Mouse (Mus musculus) midbrain, embryonic 15.5 days (tissue): ENCODE results near the gene Gm20388. TPM values are rescaled to one million over a fixed set of nuclear protein-coding genes. Genes with fewer than 3 reads are reported as not detected.

ENCODE experiments used
- ATAC-seq: fragments of 200-750 bp; cut with Nextera tagmentation; replicated peaks from 2 replicates; pipeline ENCODE4 v1.8.0; 2017; ENCODE audit warnings: moderate TSS enrichment
- H3K27ac ChIP-seq: fragments of 300-500 bp; sonication (generic); 2 replicates; pipeline ENCODE4 v1.5.1; 2015; ENCODE audit warnings: mild to moderate bottlenecking, inconsistent platforms
- H3K27me3 ChIP-seq: fragments of 300-500 bp; sonication (generic); replicated peaks from 2 replicates; pipeline ENCODE4 v1.6.1; 2015; ENCODE audit warnings: inconsistent platforms
- H3K36me3 ChIP-seq: fragments of 300-500 bp; sonication (generic); replicated peaks from 2 replicates; pipeline ENCODE4 v1.6.1; 2015; ENCODE audit warnings: inconsistent platforms
- H3K4me1 ChIP-seq: fragments of 300-500 bp; sonication (generic); 2 replicates; pipeline ENCODE4 v1.6.1; 2015; ENCODE audit warnings: inconsistent platforms
- H3K4me2 ChIP-seq: fragments of 300-500 bp; sonication (generic); 2 replicates; pipeline ENCODE4 v1.6.1; 2015; ENCODE audit warnings: inconsistent platforms, mild to moderate bottlenecking, moderate library complexity
- H3K4me3 ChIP-seq: fragments of 300-500 bp; sonication (generic); 2 replicates; pipeline ENCODE4 v1.5.1; 2015; ENCODE audit warnings: mild to moderate bottlenecking, inconsistent platforms
- H3K9ac ChIP-seq: fragments of 300-500 bp; sonication (generic); 2 replicates; pipeline ENCODE4 v1.6.1; 2015; ENCODE audit warnings: mild to moderate bottlenecking, inconsistent platforms
- H3K9me3 ChIP-seq: fragments of 300-500 bp; sonication (generic); 2 replicates; pipeline ENCODE4 v1.6.1; 2016; ENCODE audit warnings: inconsistent platforms
- WGBS: fragments of 180-500 bp; shearing (Covaris S2); methylation state at CpG from one replicate; pipeline ENCODE4 v1.1.7; 2015; ENCODE audit warnings: mixed read lengths; 5-methylcytosine and 5-hydroxymethylcytosine counted together
- polyA plus RNA-seq: library from polyadenylated mRNA; unstranded; fragments of >200 nt; fragmentation: Nextera tagmentation; extraction: Ambion mirVana; gene quantifications from 2 replicates; pipeline ENCODE4 v1.2.1, GENCODE M21; 2015

Gene Gm20388
- polyA plus RNA-seq, 1 experiment from 2014 or later, result 5.6 TPM

DNA sequence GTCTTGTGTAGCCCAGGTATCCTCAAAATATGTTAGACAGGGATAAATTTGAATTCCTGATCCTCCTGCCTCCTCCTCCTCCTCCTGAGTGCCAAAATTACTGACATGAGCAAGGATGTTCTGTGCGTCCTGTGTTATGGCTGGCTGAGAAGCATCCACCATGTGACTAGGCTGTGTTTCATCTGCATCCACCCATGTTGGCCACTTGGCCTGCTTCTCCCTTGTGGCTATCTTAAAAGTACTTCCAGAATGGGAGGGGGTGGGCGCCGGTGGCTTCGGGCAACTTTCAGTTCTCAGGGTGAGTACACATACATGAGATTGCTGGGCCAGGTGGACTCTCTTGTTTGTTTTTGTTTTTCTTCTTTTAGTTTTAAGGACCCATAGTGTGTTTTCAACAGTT, 2008.5 kb downstream of the Gm20388 start:
- H3K9ac ChIP-seq, result no peak overlapping the region
- H3K36me3 ChIP-seq, result no peaks in the 10 kb centered on the region
- H3K4me1 ChIP-seq, result no peaks in the 10 kb centered on the region
- no peaks in the 10 kb centered on the region for H3K27me3 ChIP-seq
- 75% methylated on average over 4 of the region's 4 CpGs for WGBS
- no peak overlapping the region for H3K27ac ChIP-seq
- no peak overlapping the region for H3K4me2 ChIP-seq
- H3K4me3 ChIP-seq, result no peak overlapping the region
- no peak for ATAC-seq
- H3K9me3 ChIP-seq, result no peaks in the 10 kb centered on the region

GRCm38 (mm10) chr8:121919731-121920130, 2009.1 kb downstream of the Gm20388 start:
- Histone ChIP-seq H3K9ac (no peak overlapping the region), H3K4me3 (no peak overlapping the region), H3K36me3 (no peaks in the 10 kb centered on the region), H3K27me3 (no peaks in the 10 kb centered on the region), H3K4me2 (no peak overlapping the region), H3K9me3 (no peaks in the 10 kb centered on the region), H3K4me1 (no peaks in the 10 kb centered on the region), H3K27ac (no peak overlapping the region)
- WGBS, result 42% methylated on average over 3 of the region's 3 CpGs
- no peak for ATAC-seq

GRCm38 (mm10) chr8:121921582-121921981, 2010.9 kb downstream of the Gm20388 start:
- no peak overlapping the region for H3K27ac ChIP-seq
- no peak overlapping the region for H3K4me2 ChIP-seq
- no peaks in the 10 kb centered on the region for H3K36me3 ChIP-seq
- no peak for ATAC-seq
- H3K4me1 ChIP-seq, result no peaks in the 10 kb centered on the region
- no peak overlapping the region for H3K9ac ChIP-seq
- no peaks in the 10 kb centered on the region for H3K9me3 ChIP-seq
- H3K27me3 ChIP-seq, result no peaks in the 10 kb centered on the region
- 77% methylated on average over 8 of the region's 8 CpGs for WGBS
- H3K4me3 ChIP-seq, result no peak overlapping the region

- Histone ChIP-seq H3K27me3 (no peaks in the 10 kb centered on the region), H3K36me3 (no peaks in the 10 kb centered on the region), H3K4me1 (no peaks in the 10 kb centered on the region), H3K4me3 (no peak overlapping the region), H3K9me3 (no peaks in the 10 kb centered on the region), H3K9ac (no peak overlapping the region), H3K4me2 (no peak overlapping the region), H3K27ac (no peak overlapping the region)
- ATAC-seq, result no peak
- 70% methylated on average over 8 of the region's 8 CpGs for WGBS
These were observed 2011.5 kb downstream of the Gm20388 start for GRCm38 (mm10) chr8:121922101-121922500.

GRCm38 (mm10) chr8:121924681-121925080, 2014.0 kb downstream of the Gm20388 start:
- H3K4me2 ChIP-seq, result no peak overlapping the region
- H3K9ac ChIP-seq, result no peak overlapping the region
- no peaks in the 10 kb centered on the region for H3K27me3 ChIP-seq
- no peaks in the 10 kb centered on the region for H3K36me3 ChIP-seq
- no peak overlapping the region for H3K4me3 ChIP-seq
- no peaks in the 10 kb centered on the region for H3K4me1 ChIP-seq
- no peak for ATAC-seq
- WGBS, result 82% methylated on average over 5 of the region's 5 CpGs
- H3K9me3 ChIP-seq, result no peaks in the 10 kb centered on the region
- H3K27ac ChIP-seq, result no peak overlapping the region

- H3K36me3 ChIP-seq, result no peaks in the 10 kb centered on the region
- 32% methylated on average over 10 of the region's 10 CpGs for WGBS
- no peak for ATAC-seq
- H3K4me3 ChIP-seq, result no peak overlapping the region
- H3K27me3 ChIP-seq, result no peaks in the 10 kb centered on the region
- H3K9ac ChIP-seq, result no peak overlapping the region
- no peaks in the 10 kb centered on the region for H3K4me1 ChIP-seq
- H3K4me2 ChIP-seq, result no peak overlapping the region
- H3K27ac ChIP-seq, result no peak overlapping the region
- no peaks in the 10 kb centered on the region for H3K9me3 ChIP-seq
These were observed 2015.0 kb downstream of the Gm20388 start for GRCm38 (mm10) chr8:121925624-121926023.

- Histone ChIP-seq H3K9ac (no peak overlapping the region), H3K4me2 (no peak overlapping the region), H3K4me1 (no peaks in the 10 kb centered on the region), H3K36me3 (no peaks in the 10 kb centered on the region), H3K4me3 (no peak overlapping the region), H3K9me3 (no peaks in the 10 kb centered on the region), H3K27ac (no peak overlapping the region), H3K27me3 (no peaks in the 10 kb centered on the region)
- no peak for ATAC-seq
- WGBS, result 65% methylated on average over 8 of the region's 8 CpGs
These were observed 2015.6 kb downstream of the Gm20388 start for GRCm38 (mm10) chr8:121926266-121926665.

- ATAC-seq, result no peak
- WGBS, result 49% methylated on average over 8 of the region's 8 CpGs
- H3K4me1 ChIP-seq, result 0 out of 2 replicates have a peak, but pooled peaks cover 3% of the 10 kb centered on the region
- H3K9me3 ChIP-seq, result no peaks in the 10 kb centered on the region
- H3K27me3 ChIP-seq, result no peaks in the 10 kb centered on the region
- no peak overlapping the region for H3K27ac ChIP-seq
- no peak overlapping the region for H3K4me2 ChIP-seq
- H3K9ac ChIP-seq, result no peak overlapping the region
- no peaks in the 10 kb centered on the region for H3K36me3 ChIP-seq
- no peak overlapping the region for H3K4me3 ChIP-seq
These were observed 2016.7 kb downstream of the Gm20388 start for GRCm38 (mm10) chr8:121927316-121927715.

DNA sequence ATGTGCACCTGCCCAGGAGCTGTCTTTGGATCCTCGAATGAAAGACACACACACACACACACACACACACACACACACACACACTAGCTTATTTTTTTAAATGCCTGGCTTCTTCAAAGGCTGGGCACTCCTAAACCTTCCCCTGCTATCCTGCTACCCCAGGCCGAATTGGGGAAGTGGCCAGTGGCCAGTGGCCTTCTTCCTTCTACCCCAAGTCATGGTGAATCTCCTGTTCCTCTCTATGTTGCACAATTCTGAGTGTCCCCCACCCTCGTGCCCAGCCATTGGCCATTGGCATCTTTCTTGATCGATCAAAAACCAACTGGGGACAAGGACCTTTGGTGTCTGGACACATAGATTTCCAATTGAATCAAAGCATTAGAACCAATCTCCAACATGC, 2019.4 kb downstream of the Gm20388 start:
- Histone ChIP-seq H3K9me3 (no peaks in the 10 kb centered on the region), H3K4me1 (peaks cover 12% of the 10 kb centered on the region), H3K27me3 (no peaks in the 10 kb centered on the region), H3K9ac (no peak overlapping the region), H3K27ac (no peak overlapping the region), H3K4me3 (no peak overlapping the region), H3K36me3 (no peaks in the 10 kb centered on the region), H3K4me2 (no peak overlapping the region)
- no peak for ATAC-seq
- 87% methylated on average over 4 of the region's 4 CpGs for WGBS

DNA sequence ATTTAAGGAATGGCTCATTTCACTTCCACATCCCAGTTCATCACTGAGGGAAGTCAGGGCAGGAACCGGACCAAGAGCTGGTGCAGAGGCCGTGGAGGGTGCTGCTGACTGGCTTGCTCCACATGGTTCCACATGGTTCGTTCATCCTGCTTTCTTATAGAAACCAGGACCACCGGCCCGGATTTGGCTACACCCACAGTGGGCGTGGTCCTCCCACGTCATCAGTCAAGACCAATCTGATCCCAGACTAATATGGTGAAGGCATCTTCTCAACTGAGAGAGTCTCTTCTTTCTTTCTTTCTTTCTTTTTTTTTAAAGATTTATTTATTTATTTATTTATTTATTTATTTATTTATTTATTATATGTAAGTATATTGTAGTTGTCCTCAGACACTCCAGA, 2020.9 kb downstream of the Gm20388 start:
- Histone ChIP-seq H3K4me3 (no peak overlapping the region), H3K27me3 (no peaks in the 10 kb centered on the region), H3K9ac (no peak overlapping the region), H3K36me3 (no peaks in the 10 kb centered on the region), H3K27ac (no peak overlapping the region), H3K4me2 (no peak overlapping the region), H3K9me3 (no peaks in the 10 kb centered on the region), H3K4me1 (peaks cover 22% of the 10 kb centered on the region)
- 85% methylated on average over 7 of the region's 7 CpGs for WGBS
- ATAC-seq, result no peak

DNA sequence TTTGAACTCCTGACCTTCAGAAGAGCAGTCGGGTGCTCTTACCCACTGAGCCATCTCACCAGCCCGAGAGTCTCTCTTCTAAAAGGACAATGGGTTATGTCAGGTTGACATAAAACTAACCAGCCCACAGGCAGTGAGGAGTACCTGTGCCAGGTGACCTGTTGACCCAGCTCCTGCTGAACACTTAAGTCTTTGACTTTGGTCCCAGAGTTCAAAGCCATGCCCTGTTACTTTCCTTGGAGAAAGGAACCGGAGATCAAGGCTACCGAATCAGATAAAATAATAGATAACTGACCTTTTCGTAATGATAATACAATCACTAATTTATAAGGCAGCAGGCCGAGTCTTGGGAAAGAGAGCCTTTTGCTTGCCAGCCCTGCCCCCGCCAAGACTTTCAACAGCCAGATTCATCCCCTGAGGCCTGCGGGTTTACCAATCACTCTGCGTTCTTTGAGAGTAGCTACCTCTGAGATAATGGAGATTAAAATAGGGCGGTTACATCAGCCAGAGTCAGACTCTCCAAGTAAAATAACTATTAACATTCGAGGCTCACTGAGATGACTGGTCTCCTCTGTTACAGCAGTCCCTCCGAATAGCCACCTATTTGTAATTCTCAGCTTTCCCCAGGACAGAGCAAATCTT, 2021.5 kb downstream of the Gm20388 start:
- WGBS, result 66% methylated on average over 12 of the region's 12 CpGs
- ATAC-seq, result no peak
- Histone ChIP-seq H3K27ac (no peak overlapping the region), H3K36me3 (no peaks in the 10 kb centered on the region), H3K9ac (no peak overlapping the region), H3K4me1 (peaks cover 22% of the 10 kb centered on the region), H3K27me3 (no peaks in the 10 kb centered on the region), H3K9me3 (no peaks in the 10 kb centered on the region), H3K4me2 (no peak overlapping the region), H3K4me3 (no peak overlapping the region)

GRCm38 (mm10) chr8:121932668-121933520, 2022.3 kb downstream of the Gm20388 start:
- no peaks in the 10 kb centered on the region for H3K36me3 ChIP-seq
- H3K27me3 ChIP-seq, result no peaks in the 10 kb centered on the region
- no peak overlapping the region for H3K4me2 ChIP-seq
- no peaks in the 10 kb centered on the region for H3K9me3 ChIP-seq
- ATAC-seq, result no peak
- H3K27ac ChIP-seq, result no peak overlapping the region
- peaks cover 22% of the 10 kb centered on the region for H3K4me1 ChIP-seq
- no peak overlapping the region for H3K9ac ChIP-seq
- WGBS, result 85% methylated on average over 14 of the region's 14 CpGs
- H3K4me3 ChIP-seq, result no peak overlapping the region

DNA sequence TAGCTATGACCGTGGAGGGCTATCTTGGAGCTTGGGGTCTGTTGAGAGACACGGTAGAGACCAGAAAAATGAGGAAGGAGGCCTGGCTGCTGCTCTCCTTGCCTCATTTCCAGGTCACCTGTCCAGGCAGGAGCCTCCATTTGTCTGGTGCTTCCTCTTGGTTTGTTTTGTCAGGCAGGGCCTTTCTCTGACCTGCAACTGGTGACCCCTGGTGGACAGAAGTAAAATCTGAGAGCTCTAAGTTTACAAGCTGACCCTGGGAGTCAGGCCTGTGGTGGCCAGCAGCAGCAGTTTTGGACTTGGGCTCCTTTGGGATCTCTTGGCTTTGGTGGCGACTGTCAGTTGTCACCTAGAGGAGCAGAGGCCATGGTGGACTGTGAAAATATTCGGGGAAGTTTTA, 2023.9 kb downstream of the Gm20388 start:
- Histone ChIP-seq H3K36me3 (no peaks in the 10 kb centered on the region), H3K9me3 (no peaks in the 10 kb centered on the region), H3K27ac (peak overlapping the region; percentile 83), H3K4me1 (peaks cover 22% of the 10 kb centered on the region), H3K9ac (no peak overlapping the region), H3K4me3 (no peak overlapping the region), H3K4me2 (no peak overlapping the region), H3K27me3 (no peaks in the 10 kb centered on the region)
- WGBS, result 36% methylated on average over 4 of the region's 4 CpGs
- ATAC-seq, result peak; percentile 13; the same call in 1 of the 2 replicates
